Mouse (Mus musculus): ENCODE data around the gene Irf2. TPM values are rescaled to one million over a fixed set of nuclear protein-coding genes. Genes with fewer than 3 reads are reported as not detected.

Gene Irf2
- total RNA-seq, 4 experiments from 2014 or later, result 24.9 to 35.0 (median 31.2) TPM

GRCm38 (mm10) chr8:46875615-46876293 lies 136.2 kb downstream of the Irf2 start:
- no peak for DNase-seq (ENCODE audit: low spot score in 2 of 2)

GRCm38 (mm10) chr8:46881348-46881747 lies 141.8 kb downstream of the Irf2 start:
- no peak for DNase-seq (ENCODE audit: low spot score in 2 of 2)

- no peak for DNase-seq (ENCODE audit: low spot score in 2 of 2)
These were observed 142.4 kb downstream of the Irf2 start for GRCm38 (mm10) chr8:46881755-46882419.

GRCm38 (mm10) chr8:46882743-46883142 lies 143.2 kb downstream of the Irf2 start:
- no peak for DNase-seq (ENCODE audit: low spot score in 2 of 2)

- DNase-seq (ENCODE audit: low spot score in 2 of 2), result no peak
These were observed 143.9 kb downstream of the Irf2 start for GRCm38 (mm10) chr8:46883232-46884000.

- no peak for DNase-seq (ENCODE audit: low spot score in 2 of 2)
These were observed 146.3 kb downstream of the Irf2 start for GRCm38 (mm10) chr8:46885786-46886185.

GRCm38 (mm10) chr8:46886216-46886615 lies 146.7 kb downstream of the Irf2 start:
- no peak for DNase-seq (ENCODE audit: low spot score in 2 of 2)

- DNase-seq (ENCODE audit: low spot score in 2 of 2), result no peak
These were observed 147.9 kb downstream of the Irf2 start for GRCm38 (mm10) chr8:46887396-46887795.

GRCm38 (mm10) chr8:46888575-46888974 lies 149.0 kb downstream of the Irf2 start:
- DNase-seq (ENCODE audit: low spot score in 2 of 2), result no peak

- DNase-seq (ENCODE audit: low spot score in 2 of 2), result no peak
These were observed 150.7 kb downstream of the Irf2 start for GRCm38 (mm10) chr8:46890241-46890640.

- DNase-seq (ENCODE audit: low spot score in 2 of 2), result peak; percentile 25 to 36
These were observed 153.2 kb downstream of the Irf2 start for GRCm38 (mm10) chr8:46892511-46893273.

- no peak for DNase-seq (ENCODE audit: low spot score in 2 of 2)
These were observed 154.9 kb downstream of the Irf2 start for GRCm38 (mm10) chr8:46894385-46894784.

GRCm38 (mm10) chr8:46896005-46896404 lies 156.5 kb downstream of the Irf2 start:
- no peak for DNase-seq (ENCODE audit: low spot score in 2 of 2)

GRCm38 (mm10) chr8:46896704-46897103 lies 157.2 kb downstream of the Irf2 start:
- DNase-seq (ENCODE audit: low spot score in 2 of 2), result no peak

Other genes starting within 250 kb of the Irf2 start
- under 1 TPM in 2 of 4 experiments, not detected in 2; 0.19 to 0.29 TPM for gene Cenpu, start 187.7 kb upstream of the Irf2 start, total RNA-seq (2022)
- 1 to 10 TPM; 1.0 to 2.6 (median 1.6) TPM for gene Primpol, start 122.5 kb upstream of the Irf2 start, total RNA-seq (2022)
- 1 to 10 TPM in 2 of 4 experiments, under 1 TPM in 2; 0.77 to 2.1 (median 1.4) TPM for gene Casp3, start 122.4 kb upstream of the Irf2 start, total RNA-seq (2022)
- under 1 TPM; 0.22 to 0.97 (median 0.31) TPM for gene Enpp6, start 247.2 kb downstream of the Irf2 start, total RNA-seq (2022)

Measured in gastrocnemius, adult 8-10 months (tissue).